Mouse (Mus musculus): Measurements from ENCODE around the gene Tut7. TPM values are rescaled to one million over a fixed set of nuclear protein-coding genes. Genes with fewer than 3 reads are reported as not detected.
"Not testable (repeated sequence)": the region's sequence is repeated elsewhere in the genome, so short reads cannot be mapped to it uniquely, and the experiment has no call there.

The Tut7 gene
- total RNA-seq, 2 experiments from 2014 or later: 53.5 to 60.4 TPM

GRCm38 (mm10) chr13:59834786-59835452 lies 12.0 kb upstream of the Tut7 start:
- peak; percentile 47 to 71 for DNase-seq (ENCODE audit: low spot score in 2 of 2)

DNA sequence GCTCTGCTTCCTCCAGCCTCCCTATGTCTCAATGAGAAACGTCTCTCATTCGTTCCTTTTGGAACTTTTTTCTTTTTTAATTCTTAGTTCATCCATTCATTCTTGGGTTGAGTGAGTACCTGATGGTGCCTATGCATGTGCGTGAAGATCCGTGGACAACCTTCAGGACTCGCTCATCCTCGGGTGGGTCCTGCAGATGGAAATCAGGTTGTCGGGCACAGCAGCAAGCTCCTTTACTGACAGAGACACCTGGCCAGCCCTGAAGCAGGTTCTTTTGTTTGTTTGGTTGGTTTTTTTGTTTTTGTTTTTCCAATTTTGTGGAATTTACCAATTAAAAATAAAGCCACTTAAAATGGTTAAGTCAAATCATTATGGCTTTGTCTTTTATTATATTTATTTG lies 9.9 kb upstream of the Tut7 start:
- no peak for DNase-seq (ENCODE audit: low spot score in 2 of 2)

- no peak for DNase-seq (ENCODE audit: low spot score in 2 of 2)
Measured at GRCm38 (mm10) chr13:59832454-59832853, 9.5 kb upstream of the Tut7 start.

- DNase-seq (ENCODE audit: low spot score in 2 of 2): no peak
Measured at GRCm38 (mm10) chr13:59825966-59826365, 3.0 kb upstream of the Tut7 start.

DNA sequence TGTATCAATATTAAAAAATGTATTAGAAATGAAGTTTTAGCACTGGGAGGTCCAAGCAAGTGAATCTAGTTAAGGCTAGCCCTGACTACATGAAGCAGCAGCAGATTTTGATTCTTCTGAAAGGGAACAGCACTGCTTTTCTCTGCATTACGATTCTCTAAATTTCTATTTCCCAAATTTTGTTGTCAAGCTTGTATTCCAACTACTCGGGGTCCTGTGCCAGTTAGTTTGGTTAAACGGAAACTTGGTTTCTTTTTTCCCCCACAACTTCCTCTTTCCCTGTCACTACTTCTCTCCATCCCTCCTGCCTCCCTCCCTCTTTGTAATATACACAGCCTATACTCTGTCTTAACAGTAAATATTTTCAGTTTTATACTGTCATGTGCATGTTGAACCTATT lies 2.1 kb downstream of the Tut7 start:
- no peak for DNase-seq (ENCODE audit: low spot score in 2 of 2)

DNA sequence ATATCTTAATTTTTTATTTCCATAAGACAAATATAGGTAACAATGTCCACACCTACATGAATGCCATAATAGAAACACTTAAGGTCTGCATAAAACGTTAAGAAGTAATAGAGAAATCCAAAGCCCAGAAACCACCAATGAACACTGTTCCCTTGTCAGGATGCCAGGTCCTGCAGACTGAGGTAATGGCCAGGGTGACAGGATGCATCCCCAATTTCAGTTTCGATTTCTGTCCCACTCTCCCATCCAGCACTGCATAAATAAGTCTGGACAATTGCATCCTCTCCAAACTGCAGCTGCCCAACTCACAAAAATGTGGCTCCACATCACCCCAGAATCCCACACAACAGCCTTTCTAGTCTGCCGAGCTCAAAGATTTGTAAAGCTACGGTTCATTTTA lies 2.8 kb downstream of the Tut7 start:
- no peak for DNase-seq (ENCODE audit: low spot score in 2 of 2)

DNA sequence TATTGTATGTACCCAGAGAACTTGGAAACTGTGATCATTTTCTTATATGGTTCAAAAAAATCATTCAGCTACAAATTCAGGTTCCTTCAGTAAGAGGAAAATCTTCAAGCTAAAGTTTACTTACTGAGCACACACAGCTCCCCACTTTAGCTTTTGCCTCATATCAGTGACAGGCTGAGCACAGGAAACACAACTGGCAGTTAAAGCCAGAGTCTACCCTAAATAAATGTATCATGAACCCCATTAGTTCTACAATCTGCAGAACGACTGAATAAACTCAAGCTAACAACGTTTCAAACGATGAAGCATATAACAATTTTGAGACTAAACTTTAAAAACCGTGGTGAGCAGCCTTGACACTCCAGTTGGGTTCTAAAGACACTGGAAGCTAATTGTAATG lies 5.6 kb downstream of the Tut7 start:
- DNase-seq (ENCODE audit: low spot score in 2 of 2): no peak

DNA sequence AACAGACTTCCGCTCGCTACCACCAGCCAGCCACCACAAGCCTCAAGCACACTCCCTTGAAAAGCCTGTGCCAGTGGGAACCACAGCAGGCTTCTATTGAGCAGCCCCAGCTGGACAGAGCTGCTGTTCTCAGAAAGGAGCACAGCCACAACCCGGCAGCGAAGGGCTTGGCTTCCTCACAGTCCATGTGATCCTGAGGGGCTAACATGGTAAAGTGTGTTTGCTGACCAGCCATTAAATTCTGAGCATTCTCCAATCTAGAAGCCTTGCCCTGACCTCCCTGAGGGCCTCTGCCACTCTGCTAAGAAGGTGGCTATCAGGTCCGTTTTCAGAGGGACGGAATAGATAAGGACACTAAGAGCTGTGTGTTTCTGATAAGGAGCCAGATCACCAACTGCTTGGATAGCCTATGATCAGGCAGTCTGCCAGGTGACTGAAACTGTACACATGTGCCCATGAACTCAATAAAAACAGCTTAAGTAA lies 8.8 kb downstream of the Tut7 start:
- DNase-seq (ENCODE audit: low spot score in 2 of 2): no peak

DNA sequence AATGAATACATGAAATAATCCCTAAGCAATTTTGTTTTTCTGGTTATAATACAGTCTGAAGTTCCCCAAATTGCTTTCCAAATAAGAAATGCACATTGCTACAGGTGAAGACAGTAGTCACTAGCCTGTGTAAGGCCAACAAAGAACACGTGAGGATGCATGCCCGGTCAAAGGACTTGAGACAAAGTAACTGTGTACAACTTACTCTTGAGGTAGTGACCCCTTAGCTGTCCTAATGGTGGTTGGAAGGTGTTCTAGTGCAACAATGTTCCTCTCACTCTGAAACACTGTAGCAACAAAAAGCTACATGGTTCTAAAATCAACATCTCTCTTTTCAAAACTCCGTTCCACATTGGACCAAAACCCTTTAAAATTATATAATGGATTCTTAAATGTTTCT lies 11.4 kb downstream of the Tut7 start:
- DNase-seq (ENCODE audit: low spot score in 2 of 2): no peak

- DNase-seq (ENCODE audit: low spot score in 2 of 2): peak; percentile 45 to 59
Measured at GRCm38 (mm10) chr13:59801000-59801399, 21.9 kb downstream of the Tut7 start.

DNA sequence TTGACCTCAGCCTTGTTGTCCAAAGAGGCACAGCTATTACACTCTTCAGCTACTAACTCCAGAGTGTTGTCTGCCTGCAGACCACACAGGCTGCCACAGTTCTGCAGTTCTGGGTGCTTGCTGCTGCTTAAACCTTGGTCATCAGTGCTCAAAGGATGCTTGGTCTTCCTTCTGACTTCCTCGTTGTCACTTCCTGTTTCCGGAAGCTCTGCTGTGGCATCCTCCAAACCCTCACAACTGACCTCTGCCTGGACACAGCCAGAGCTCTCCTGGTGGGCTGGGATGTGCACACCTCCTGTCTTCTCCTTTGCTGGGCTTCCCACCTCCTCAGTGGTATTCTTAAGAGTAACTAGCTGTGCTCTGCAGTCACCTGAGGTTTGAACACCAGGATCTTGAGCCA lies 22.9 kb downstream of the Tut7 start:
- DNase-seq (ENCODE audit: low spot score in 2 of 2): no peak

DNA sequence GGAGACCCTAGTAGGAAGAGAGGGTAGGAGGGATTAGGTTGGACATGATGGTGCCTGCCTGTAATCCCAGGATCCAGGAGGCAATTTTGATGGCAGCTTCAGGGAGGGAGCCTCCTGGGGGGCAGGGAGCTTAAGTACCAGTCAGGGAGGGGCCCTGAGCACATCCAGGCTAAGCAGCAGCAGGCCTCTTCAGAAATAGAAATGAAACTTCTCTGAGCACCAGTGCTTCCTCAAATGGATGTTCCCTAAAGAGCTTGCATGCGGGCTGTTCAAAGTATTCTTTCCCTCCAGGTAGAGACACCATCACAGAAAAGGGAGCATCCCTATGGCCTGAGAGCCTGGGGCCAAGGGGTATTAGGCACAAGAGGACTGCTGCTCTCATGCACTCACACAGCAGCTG lies 24.6 kb downstream of the Tut7 start:
- DNase-seq (ENCODE audit: low spot score in 2 of 2): no peak

DNA sequence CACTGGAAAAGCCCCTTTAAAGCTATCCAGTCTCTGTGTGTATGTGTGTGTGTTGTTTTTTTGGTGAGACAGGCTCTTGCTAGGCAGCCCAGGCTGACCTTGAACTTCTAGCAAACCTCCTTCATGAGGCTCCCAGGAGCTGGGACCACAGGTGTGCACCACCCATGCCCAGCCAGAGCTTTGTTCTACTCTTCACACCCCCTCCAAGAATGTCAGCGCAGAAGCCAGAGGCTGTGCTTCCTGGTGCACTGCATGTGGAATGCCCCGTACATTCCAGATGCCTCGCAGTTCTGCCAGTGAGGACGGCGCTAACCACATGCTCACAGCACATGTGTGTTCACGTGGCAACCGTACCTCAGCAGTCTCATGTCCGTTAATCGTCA lies 26.5 kb downstream of the Tut7 start:
- DNase-seq (ENCODE audit: low spot score in 2 of 2): no peak

DNA sequence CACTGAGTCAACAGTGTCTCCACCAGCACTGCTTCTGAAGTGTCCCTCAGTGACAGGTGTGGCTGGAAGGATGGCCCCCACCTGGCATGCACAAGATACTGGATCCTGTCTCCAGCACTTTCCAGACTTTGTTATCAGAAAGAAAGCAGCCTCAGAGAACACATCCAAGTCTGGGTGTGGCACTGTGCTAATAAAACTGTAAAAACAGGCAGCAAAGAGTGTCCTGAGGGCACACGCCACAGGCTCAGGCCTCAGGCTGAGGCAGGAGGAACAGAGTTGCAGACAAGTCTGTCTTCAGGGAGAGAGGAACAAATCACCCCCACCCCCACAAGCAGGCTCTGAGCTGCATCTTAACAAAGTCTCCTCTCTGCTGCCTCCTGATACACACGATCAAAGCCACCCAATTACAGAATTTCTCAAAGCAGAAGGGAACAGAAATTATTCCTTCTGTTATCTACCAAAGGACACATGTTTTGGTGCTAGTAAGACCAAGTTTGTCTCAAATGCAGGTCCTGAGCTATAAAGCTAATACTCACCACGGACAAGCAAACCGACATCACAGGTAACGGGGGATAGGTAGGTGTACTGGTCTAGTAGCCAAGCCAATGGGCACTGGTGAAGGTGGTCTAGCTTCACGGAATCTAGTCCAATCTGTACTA lies 27.0 kb downstream of the Tut7 start:
- DNase-seq (ENCODE audit: low spot score in 2 of 2): no peak

DNA sequence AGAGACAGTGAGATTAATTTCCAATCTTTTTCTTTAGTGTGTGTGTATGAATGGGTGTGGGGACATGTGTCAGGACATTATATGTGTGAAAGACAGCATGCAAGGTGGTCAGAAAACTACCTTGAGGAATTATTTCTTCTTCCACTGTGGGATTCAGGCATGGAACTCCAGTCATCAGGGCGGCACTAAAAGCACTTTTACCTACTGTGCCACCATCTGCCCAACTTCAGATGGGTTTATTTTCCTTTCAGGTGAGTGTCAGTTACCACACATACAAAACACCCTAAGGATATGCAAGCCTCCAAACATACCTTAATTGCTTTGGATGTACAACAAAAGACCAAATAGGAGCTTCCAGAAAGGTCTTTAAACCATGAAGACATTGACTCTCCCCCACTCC lies 28.2 kb downstream of the Tut7 start:
- no peak for DNase-seq (ENCODE audit: low spot score in 2 of 2)

GRCm38 (mm10) chr13:59782145-59782544 lies 40.8 kb downstream of the Tut7 start, which contains the start of gene Gm49354:
TSS of gene Gm49354 (minus strand) at chr13:59782245.
- DNase-seq (ENCODE audit: low spot score in 2 of 2): no peak

- not testable (repeated sequence) for DNase-seq (ENCODE audit: low spot score in 2 of 2)
Measured at GRCm38 (mm10) chr13:59779744-59780264, 43.1 kb downstream of the Tut7 start.

DNA sequence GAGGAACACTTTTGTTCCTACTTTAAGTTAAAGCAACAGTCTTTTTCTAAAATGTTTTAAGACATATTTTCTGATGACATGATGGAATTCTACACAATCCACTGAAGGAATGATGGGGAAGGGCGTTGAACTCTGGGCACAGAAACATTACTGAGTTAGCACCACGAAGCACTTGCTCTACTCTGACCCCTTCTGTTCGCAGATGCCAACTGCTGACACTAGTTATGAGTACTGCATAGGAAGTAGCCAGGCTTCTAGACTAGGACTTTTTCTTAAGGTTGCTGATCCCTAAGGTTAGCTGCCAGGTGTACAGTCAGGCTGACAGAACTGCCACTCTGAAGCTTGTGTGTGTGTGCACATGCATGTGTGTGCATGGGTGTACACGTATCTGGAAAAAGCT lies 43.7 kb downstream of the Tut7 start:
- DNase-seq (ENCODE audit: low spot score in 2 of 2): no peak

DNA sequence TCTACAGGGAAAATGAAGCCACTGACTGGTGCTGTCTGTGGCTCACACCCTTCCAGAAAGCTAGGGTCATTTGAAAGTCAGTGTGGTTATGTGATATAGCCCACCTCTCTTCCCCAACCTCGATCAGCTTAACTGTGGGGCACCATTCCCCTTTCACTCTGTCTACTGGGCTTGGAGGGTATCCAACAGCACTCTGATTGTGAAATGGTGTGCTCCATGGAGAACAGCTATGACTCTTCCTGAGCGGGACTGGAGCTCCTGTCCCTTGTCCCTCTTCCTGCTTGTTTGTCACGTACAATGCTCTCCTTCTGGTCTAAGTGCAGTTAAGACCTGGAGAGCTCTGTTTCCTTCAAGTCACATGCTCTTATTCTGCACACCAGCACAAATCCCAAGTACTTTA lies 47.8 kb downstream of the Tut7 start:
- no peak for DNase-seq (ENCODE audit: low spot score in 2 of 2)

- DNase-seq (ENCODE audit: low spot score in 2 of 2): peak; percentile 58 to 62
Measured at GRCm38 (mm10) chr13:59771257-59771656, 51.7 kb downstream of the Tut7 start.

- no peak for DNase-seq (ENCODE audit: low spot score in 2 of 2)
Measured at GRCm38 (mm10) chr13:59770847-59771246, 52.1 kb downstream of the Tut7 start.

DNA sequence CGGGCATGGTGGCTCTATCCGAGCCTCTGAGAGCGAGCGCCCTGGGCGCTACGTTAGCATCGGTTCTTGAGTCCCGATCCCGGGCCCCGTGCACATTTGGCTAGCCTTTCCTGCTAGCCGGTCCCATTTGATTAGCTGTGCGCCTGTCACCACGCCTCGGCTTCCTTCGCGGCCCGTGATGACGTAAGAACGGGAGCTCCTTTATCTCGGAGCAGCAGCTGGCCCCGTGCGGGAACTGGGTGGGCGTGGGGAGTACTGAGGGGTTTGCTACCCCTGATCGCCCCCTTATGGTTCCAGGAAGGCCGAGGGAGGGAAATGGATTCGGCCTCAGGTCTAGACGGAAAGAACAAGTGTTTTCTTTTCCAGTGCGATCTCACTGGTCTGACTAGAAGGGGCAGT lies 52.8 kb downstream of the Tut7 start:
- peak; percentile 77 to 86 for DNase-seq (ENCODE audit: low spot score in 2 of 2)
